Mouse (Mus musculus): ENCODE measurements at regions not wholly inside any gene's neighbourhood (a gene's known extent, or its start where the extent isn't known, plus 50 kb on each side); places are given as distances from the start of the nearest gene placed in this dataset.

- no peak for DNase-seq (ENCODE audit: low read depth)
These were observed 53.7 kb upstream of the Ripply2 start for GRCm38 (mm10) chr9:86961663-86962062.

DNA sequence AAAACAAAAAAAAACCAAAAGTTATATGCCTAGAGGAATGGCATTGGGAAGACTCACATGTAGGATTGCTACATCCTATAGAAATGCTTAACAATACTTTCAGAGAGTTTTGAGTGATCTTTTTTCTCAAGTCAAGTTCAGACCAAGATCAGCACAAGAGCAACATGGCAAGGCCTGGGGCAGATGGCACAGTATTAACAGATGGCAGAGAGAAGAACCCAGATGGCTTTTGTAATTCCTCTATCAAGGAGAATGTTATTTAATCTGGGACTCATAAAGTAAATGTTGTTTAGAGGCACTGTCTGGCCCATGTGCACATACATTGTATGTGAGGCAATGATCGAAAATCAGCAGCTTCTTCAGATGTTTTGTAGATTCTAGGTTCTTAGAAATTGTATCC, 58.3 kb upstream of the Ripply2 start:
- no peak for DNase-seq (ENCODE audit: low read depth)

- no peak for DNase-seq (ENCODE audit: low read depth)
These were observed 59.6 kb upstream of the Ripply2 start for GRCm38 (mm10) chr9:86955720-86956119.

DNA sequence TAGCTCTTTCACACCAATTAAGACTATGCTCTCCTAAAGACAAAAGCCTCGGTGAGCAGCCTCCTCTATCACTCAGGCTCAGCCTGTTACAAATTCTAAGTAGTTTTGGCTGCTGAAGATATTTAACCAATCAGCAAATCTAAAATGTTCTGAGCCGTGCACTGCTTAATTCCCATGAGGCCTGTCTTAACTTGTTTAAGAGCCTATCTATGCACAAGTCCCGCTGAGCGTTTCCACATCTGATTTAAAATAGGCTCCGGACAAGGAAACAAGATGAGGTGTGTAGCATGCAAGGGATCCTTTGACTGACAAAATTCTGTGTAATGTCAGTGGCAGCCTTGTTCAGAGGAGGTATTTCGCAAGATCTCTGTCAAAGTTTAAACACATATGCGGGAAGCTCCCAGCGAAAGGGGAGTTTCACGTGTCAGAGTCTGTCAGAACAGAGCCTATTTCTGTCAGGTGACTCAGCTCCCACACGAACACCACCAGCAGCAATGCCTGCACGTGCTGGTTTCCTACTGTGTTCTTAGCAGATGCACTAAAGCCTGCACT, 63.3 kb upstream of the Ripply2 start:
- DNase-seq (ENCODE audit: low read depth): peak; percentile 33

DNA sequence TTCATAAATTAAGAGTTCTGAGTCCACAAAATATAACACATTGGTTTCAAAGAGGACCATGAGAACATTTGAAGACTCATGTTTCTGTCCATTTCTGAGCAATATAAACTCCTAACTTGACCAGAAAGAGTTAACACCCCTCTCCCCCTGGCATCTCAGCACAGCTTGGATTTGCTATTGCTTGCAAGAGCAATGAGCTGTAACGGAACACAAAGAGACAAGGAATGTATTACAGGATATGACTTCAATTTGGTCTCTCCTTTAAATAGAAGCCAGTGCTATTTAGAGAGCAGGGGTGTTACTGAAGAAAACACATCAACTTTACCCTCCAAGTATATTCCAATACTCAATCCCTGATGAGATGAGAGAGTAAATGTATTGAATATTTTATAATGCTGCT, 65.5 kb upstream of the Ripply2 start:
- no peak for DNase-seq (ENCODE audit: low read depth)

DNA sequence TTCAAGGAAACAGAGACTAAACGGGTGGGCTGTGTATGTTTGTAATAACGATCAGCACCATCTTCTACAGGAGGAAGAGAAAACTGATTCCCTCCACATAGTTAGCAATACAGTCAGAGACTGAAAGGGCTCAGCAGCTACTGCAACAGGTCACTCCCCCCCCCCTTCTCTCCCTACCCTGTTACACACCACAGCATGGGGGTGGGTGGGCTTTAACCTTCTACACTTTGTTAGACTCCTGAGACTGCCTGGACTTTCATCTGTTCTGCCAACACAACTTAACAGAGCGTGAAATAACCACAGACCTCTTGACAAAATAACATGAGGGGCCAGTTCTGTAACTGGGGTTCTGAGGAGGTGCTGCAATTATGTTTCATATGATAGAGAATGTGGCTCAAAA, 50.7 kb upstream of the Snap91 start:
- DNase-seq (ENCODE audit: low read depth): no peak

Measured in gonadal fat pad, adult 2 months (tissue).